Mouse (Mus musculus) hindbrain, embryonic 16.5 days (tissue): ENCODE measurements around the gene Dbnl. TPM values are rescaled to one million over a fixed set of nuclear protein-coding genes. Genes with fewer than 3 reads are reported as not detected.

ENCODE experiments used
- ATAC-seq: fragments of 200-750 bp; cut with Nextera tagmentation; 2 replicates; pipeline ENCODE4 v1.8.0; 2017; ENCODE audit warnings: moderate TSS enrichment, moderate library complexity
- H3K27ac ChIP-seq: fragments of 300-500 bp; sonication (generic); 2 replicates; pipeline ENCODE4 v1.5.1; 2014; ENCODE audit warnings: low read depth, mild to moderate bottlenecking, control low read depth, low read length, moderate library complexity
- H3K27me3 ChIP-seq: fragments of 300-500 bp; sonication (generic); replicated peaks from 2 replicates; pipeline ENCODE4 v1.6.1; 2014; ENCODE audit warnings: low read length; ENCODE audit not compliant: control insufficient read depth, insufficient read depth
- H3K36me3 ChIP-seq: fragments of 300-500 bp; sonication (generic); 2 replicates; pipeline ENCODE4 v1.6.1; 2014; ENCODE audit warnings: mild to moderate bottlenecking, low read length, moderate library complexity, mixed read lengths; ENCODE audit not compliant: control insufficient read depth, insufficient read depth
- H3K4me1 ChIP-seq: fragments of 300-500 bp; sonication (generic); 2 replicates; pipeline ENCODE4 v1.6.1; 2014; ENCODE audit warnings: low read depth, low read length; ENCODE audit not compliant: control insufficient read depth, insufficient read depth
- H3K4me2 ChIP-seq: fragments of 300-500 bp; sonication (generic); 2 replicates; pipeline ENCODE4 v1.6.1; 2014; ENCODE audit warnings: mild to moderate bottlenecking, low read length, control low read depth, moderate library complexity
- H3K4me3 ChIP-seq: fragments of 300-500 bp; sonication (generic); 2 replicates; pipeline ENCODE4 v1.5.1; 2014; ENCODE audit warnings: mild to moderate bottlenecking, low read length, control low read depth, moderate library complexity
- H3K9ac ChIP-seq: fragments of 300-500 bp; sonication (generic); 2 replicates; pipeline ENCODE4 v1.6.1; 2014; ENCODE audit warnings: low read depth, mild to moderate bottlenecking, control low read depth, low read length, moderate library complexity
- H3K9me3 ChIP-seq: fragments of 300-500 bp; sonication (generic); 2 replicates; pipeline ENCODE4 v1.6.1; 2014; ENCODE audit warnings: mild to moderate bottlenecking, low read length, moderate library complexity; ENCODE audit not compliant: control insufficient read depth
- WGBS: fragments of 180-500 bp; shearing (Covaris S2); extraction: QIAGEN DNeasy Blood & Tissue Kit; methylation state at CpG from one replicate; pipeline ENCODE4 v1.1.7; 2014; 5-methylcytosine and 5-hydroxymethylcytosine counted together
- polyA plus RNA-seq: library from polyadenylated mRNA; unstranded; fragments of >200 nt; fragmentation: Nextera tagmentation; extraction: Ambion mirVana; gene quantifications from 2 replicates; pipeline ENCODE4 v1.2.1, GENCODE M21; 2015

The Dbnl gene
- polyA plus RNA-seq, 1 experiment from 2014 or later = 148 TPM

GRCm38 (mm10) chr11:5819223-5819622, 30.9 kb downstream of the Dbnl start:
- Histone ChIP-seq H3K9me3 (no peaks in the 10 kb centered on the region), H3K36me3 (no peaks in the 10 kb centered on the region), H3K9ac (no peak overlapping the region), H3K4me1 (no peaks in the 10 kb centered on the region), H3K4me3 (no peak overlapping the region), H3K27me3 (no peaks in the 10 kb centered on the region), H3K27ac (no peak overlapping the region), H3K4me2 (no peak overlapping the region)
- 63% methylated on average over 2 of the region's 2 CpGs for WGBS
- no peak for ATAC-seq

GRCm38 (mm10) chr11:5825432-5825831, 37.1 kb downstream of the Dbnl start:
- no peak overlapping the region for H3K4me3 ChIP-seq
- H3K9me3 ChIP-seq = no peaks in the 10 kb centered on the region
- ATAC-seq = no peak
- no peaks in the 10 kb centered on the region for H3K4me1 ChIP-seq
- H3K9ac ChIP-seq = no peak overlapping the region
- no peaks in the 10 kb centered on the region for H3K27me3 ChIP-seq
- H3K4me2 ChIP-seq = no peak overlapping the region
- H3K27ac ChIP-seq = no peak overlapping the region
- H3K36me3 ChIP-seq = 0 out of 2 replicates have a peak, but pooled peaks cover 4% of the 10 kb centered on the region

- peaks cover 11% of the 10 kb centered on the region; the same call in 1 of the 2 replicates for H3K36me3 ChIP-seq
- no peaks in the 10 kb centered on the region for H3K4me1 ChIP-seq
- no peaks in the 10 kb centered on the region for H3K9me3 ChIP-seq
- no peak overlapping the region for H3K4me2 ChIP-seq
- no peak overlapping the region for H3K4me3 ChIP-seq
- no peak overlapping the region for H3K9ac ChIP-seq
- ATAC-seq = no peak
- H3K27me3 ChIP-seq = no peaks in the 10 kb centered on the region
- H3K27ac ChIP-seq = no peak overlapping the region
- 93% methylated on average over 5 of the region's 5 CpGs for WGBS
Measured at GRCm38 (mm10) chr11:5827931-5828330, 39.6 kb downstream of the Dbnl start.

- Histone ChIP-seq H3K4me1 (no peaks in the 10 kb centered on the region), H3K27ac (no peak overlapping the region), H3K4me2 (no peak overlapping the region), H3K27me3 (no peaks in the 10 kb centered on the region), H3K9ac (no peak overlapping the region), H3K36me3 (peaks cover 11% of the 10 kb centered on the region; the same call in 1 of the 2 replicates), H3K9me3 (no peaks in the 10 kb centered on the region), H3K4me3 (no peak overlapping the region)
- no peak for ATAC-seq
- WGBS = 92% methylated on average over 11 of the region's 11 CpGs
Measured at GRCm38 (mm10) chr11:5828509-5829191, 40.4 kb downstream of the Dbnl start.

GRCm38 (mm10) chr11:5829327-5829726, 41.0 kb downstream of the Dbnl start:
- no peaks in the 10 kb centered on the region for H3K27me3 ChIP-seq
- H3K9ac ChIP-seq = no peak overlapping the region
- H3K4me1 ChIP-seq = no peaks in the 10 kb centered on the region
- H3K9me3 ChIP-seq = no peaks in the 10 kb centered on the region
- no peak overlapping the region for H3K4me2 ChIP-seq
- no peak overlapping the region for H3K4me3 ChIP-seq
- no peak overlapping the region for H3K27ac ChIP-seq
- ATAC-seq = no peak
- peaks cover 13% of the 10 kb centered on the region for H3K36me3 ChIP-seq
- WGBS = 96% methylated on average over 12 of the region's 12 CpGs

- Histone ChIP-seq H3K27ac (no peak overlapping the region), H3K4me1 (peaks cover 4% of the 10 kb centered on the region; the same call in 1 of the 2 replicates), H3K9ac (no peak overlapping the region), H3K27me3 (no peaks in the 10 kb centered on the region), H3K9me3 (no peaks in the 10 kb centered on the region), H3K4me2 (no peak overlapping the region), H3K4me3 (no peak overlapping the region), H3K36me3 (peaks cover 9% of the 10 kb centered on the region)
- no peak for ATAC-seq
- whole genome bisulfite sequencing = 91% methylated on average over 9 of the region's 9 CpGs
Measured at GRCm38 (mm10) chr11:5834506-5834905, 46.2 kb downstream of the Dbnl start.

- H3K9ac ChIP-seq = no peak overlapping the region
- H3K27me3 ChIP-seq = no peaks in the 10 kb centered on the region
- WGBS = 91% methylated on average over 7 of the region's 7 CpGs
- no peak for ATAC-seq
- H3K9me3 ChIP-seq = no peaks in the 10 kb centered on the region
- no peak overlapping the region for H3K27ac ChIP-seq
- peaks cover 9% of the 10 kb centered on the region for H3K36me3 ChIP-seq
- peaks cover 4% of the 10 kb centered on the region; the same call in 1 of the 2 replicates for H3K4me1 ChIP-seq
- H3K4me3 ChIP-seq = no peak overlapping the region
- H3K4me2 ChIP-seq = no peak overlapping the region
Measured at GRCm38 (mm10) chr11:5835057-5835456, 46.8 kb downstream of the Dbnl start.

GRCm38 (mm10) chr11:5836126-5836525, 47.8 kb downstream of the Dbnl start:
- 50% methylated on average over 1 of the region's 1 CpGs for WGBS
- no peaks in the 10 kb centered on the region for H3K27me3 ChIP-seq
- no peak overlapping the region; the same call in 1 of the 2 replicates for H3K27ac ChIP-seq
- peak; percentile 13; the same call in 1 of the 2 replicates for ATAC-seq
- peaks cover 4% of the 10 kb centered on the region; the same call in 1 of the 2 replicates for H3K4me1 ChIP-seq
- no peaks in the 10 kb centered on the region for H3K9me3 ChIP-seq
- peaks cover 8% of the 10 kb centered on the region for H3K36me3 ChIP-seq
- H3K4me3 ChIP-seq = no peak overlapping the region
- H3K4me2 ChIP-seq = no peak overlapping the region
- H3K9ac ChIP-seq = no peak overlapping the region

- peaks cover 4% of the 10 kb centered on the region; the same call in 1 of the 2 replicates for H3K4me1 ChIP-seq
- H3K4me3 ChIP-seq = peak within 1 kb of the TSS; percentile 55
- H3K27me3 ChIP-seq = no peaks in the 10 kb centered on the region
- no peaks in the 10 kb centered on the region for H3K9me3 ChIP-seq
- H3K9ac ChIP-seq = peak within 1 kb of the TSS; percentile 78
- under 1% methylated on average over 63 of the region's 63 CpGs for WGBS
- peak within 1 kb of the TSS; percentile 89 for H3K4me2 ChIP-seq
- H3K27ac ChIP-seq = peak within 1 kb of the TSS; percentile 41
- H3K36me3 ChIP-seq = peaks cover 2% of the 10 kb centered on the region; the same call in 1 of the 2 replicates
- peak; percentile 97 for ATAC-seq
Measured at GRCm38 (mm10) chr11:5837251-5838246, 49.3 kb downstream of the Dbnl start, which contains the start of gene Polm. TSS of gene Polm (minus strand) at chr11:5838016.
